Mouse (Mus musculus) heart, postnatal 25 days (tissue): Measurements from ENCODE around the gene Arntl2. TPM values are rescaled to one million over a fixed set of nuclear protein-coding genes. Genes with fewer than 3 reads are reported as not detected.

Experiments used
- DNase-seq: peaks from one replicate; pipeline ENCODE4 v3.0.0; 2022; ENCODE audit warnings: low spot score
- intact Hi-C: fragments of 180-260 bp; cut with DNase I; formaldehyde crosslinking; loops from one replicate; pipeline ENCODE4 v1.15.1; 2025
- total RNA-seq, 2 experiments: library from RNA; stranded (reverse); gene quantifications; 2 replicates each; pipeline ENCODE4 v1.2.3; 2021

Arntl2 gene
- total RNA-seq, 2 experiments from 2014 or later, result 0.78 to 1.6 TPM

- peak; percentile 50 for DNase-seq
- intact Hi-C loops, result no loop called here
These were observed 19.1 kb upstream of the Arntl2 start for GRCm38 (mm10) chr6:146776610-146777389.

DNA sequence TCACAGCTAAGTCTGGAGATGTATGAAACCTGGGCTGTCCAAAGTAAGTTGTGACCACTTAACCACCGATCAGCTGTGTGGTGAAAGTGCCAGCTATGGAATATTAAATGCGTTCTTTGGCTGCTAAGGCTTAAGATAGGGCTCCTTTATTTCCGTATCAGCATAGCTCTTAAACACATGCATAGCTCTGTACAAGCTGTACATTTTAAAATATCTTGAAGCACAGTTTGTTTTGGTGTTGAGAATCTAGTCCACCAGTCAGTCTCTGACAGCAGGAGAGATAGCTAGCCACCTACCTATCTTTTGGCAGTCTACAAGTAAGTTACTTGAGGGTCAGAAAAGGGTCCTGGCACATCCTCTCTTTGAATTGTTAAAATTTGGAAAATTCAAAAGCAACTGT, 17.8 kb upstream of the Arntl2 start:
- intact Hi-C loops, result no loop called here
- DNase-seq, result no peak

GRCm38 (mm10) chr6:146781566-146781965, 14.3 kb upstream of the Arntl2 start:
- DNase-seq, result no peak
- intact Hi-C loops, result no loop called here

GRCm38 (mm10) chr6:146793527-146793926, 2.3 kb upstream of the Arntl2 start:
- intact Hi-C loops, result no loop called here
- no peak for DNase-seq

DNA sequence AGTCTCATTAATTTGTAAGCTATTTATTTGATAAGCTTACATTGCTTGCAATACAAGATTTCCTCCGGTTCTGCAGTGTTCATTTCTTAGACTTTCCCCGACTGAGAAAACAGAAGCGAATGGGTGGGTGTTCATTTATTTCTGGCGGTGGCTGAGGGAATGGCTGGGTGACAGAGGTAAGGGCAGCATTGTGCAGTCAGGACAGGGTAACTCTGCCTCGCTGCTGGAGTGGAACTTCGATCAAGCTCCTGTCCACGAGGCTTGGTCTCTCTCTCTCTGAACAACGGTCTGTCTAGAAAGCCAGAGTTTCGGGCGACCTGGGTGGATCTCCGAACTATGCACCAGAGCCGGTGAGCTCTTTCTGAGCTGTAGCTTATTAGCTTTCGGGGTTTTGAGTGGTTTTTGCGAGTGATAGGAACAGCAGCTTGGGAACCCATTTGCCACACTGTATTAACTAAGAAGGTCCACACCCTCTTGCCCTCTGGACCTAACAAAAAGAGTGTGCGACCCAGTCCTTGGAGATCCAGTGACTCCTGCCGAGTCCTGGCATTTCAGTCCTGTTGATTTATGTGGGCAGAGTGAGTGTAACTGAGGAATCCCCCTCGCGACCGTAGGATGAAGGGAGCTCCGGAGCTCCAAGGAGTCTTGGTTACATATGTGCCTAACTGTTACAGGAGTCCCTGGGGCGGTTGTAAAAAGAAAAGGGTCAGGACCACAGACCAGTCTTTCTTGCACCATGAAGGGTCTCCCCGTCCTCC, 510 bp upstream of the Arntl2 start:
- intact Hi-C loops, result no loop called here
- no peak for DNase-seq

- intact Hi-C loops, result no loop called here
- no peak for DNase-seq
These were observed 1.6 kb downstream of the Arntl2 start for GRCm38 (mm10) chr6:146797446-146797845.

DNA sequence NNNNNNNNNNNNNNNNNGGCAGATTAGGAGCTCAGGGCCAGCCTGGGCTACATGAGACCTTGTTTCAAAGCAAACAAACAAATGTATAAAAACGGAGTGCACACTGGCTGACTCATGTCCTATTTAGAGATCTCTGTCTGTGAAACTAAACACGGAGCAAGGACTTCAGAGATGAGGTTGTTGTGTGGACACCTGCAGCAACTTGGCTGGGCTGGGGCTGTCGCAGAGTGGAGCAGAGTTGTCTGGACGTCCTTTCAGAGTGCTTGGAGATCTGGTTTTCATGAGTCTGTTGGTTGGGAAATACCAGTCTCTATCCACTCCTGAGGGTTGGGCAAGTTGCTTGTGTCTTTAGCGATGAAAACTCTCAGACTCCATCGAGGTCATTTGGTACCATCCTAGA, 14.1 kb downstream of the Arntl2 start:
- intact Hi-C loops, result no loop called here
- DNase-seq, result no peak

GRCm38 (mm10) chr6:146813007-146813406, 17.2 kb downstream of the Arntl2 start:
- intact Hi-C loops, result no loop called here
- no peak for DNase-seq

- intact Hi-C loops, result loop anchor here (5.0 to 10.0 kb wide), 2 partner anchors 297 to 1134 kb away; no protein-coding TSS in a partner anchor
- no peak for DNase-seq
These were observed 24.5 kb downstream of the Arntl2 start for GRCm38 (mm10) chr6:146820177-146820965.

DNA sequence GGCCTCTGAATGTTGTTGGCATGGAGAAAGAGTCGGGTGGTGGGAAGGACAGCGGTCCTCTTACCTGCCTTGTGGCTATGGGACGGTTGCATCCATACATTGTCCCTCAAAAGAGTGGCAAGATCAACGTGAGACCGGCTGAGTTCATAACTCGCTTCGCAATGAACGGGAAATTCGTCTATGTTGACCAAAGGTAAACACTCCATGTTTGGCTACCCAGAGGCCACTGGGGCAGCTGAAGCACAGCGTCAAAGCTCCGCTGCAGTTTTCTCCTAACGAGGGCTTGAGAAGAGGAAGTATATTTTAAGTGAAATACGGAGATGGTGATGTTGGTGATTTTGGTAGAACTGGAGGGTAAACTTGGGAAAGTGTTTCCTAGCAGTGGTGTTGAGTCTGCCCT, 26.1 kb downstream of the Arntl2 start:
- intact Hi-C loops, result loop anchor here (5.0 to 10.0 kb wide), 2 partner anchors 295 to 1133 kb away; no protein-coding TSS in a partner anchor
- DNase-seq, result no peak

DNA sequence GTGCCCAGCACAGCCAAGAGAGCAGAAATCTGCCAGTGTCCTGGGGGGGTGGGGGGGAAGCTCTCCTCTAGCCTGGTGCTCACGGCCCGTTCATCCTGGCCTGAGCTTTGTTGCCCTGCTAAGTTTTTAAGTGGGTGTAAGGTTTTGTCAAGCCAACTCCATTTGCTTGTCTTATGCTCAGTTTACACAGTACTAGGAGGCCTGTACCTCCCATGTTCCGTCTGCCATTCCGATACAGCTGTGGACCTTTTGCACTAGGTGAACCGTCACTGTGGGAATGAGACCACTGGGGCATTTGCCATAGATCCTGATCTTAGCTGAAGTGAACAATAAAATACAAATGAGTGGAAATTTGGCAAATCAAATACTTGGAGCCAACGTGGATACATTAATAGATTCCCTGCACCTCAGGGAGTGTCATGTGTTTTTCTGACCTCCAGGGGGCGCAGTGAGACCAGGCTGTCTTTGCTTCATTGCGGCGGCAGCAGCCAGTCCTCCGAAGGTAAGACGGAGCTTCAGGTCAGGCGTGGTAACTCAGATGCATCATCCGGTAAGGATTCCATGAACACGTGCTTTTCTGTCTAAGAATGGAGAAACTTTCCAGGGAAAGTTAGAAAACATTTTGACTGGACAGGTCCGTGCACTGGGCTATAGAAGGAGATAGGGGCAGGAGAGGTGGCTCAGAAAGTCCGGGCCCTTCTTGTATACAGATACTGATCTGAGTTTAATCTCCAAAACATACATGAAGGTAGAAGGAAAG, 29.1 kb downstream of the Arntl2 start:
- peak; percentile 12 for DNase-seq

DNA sequence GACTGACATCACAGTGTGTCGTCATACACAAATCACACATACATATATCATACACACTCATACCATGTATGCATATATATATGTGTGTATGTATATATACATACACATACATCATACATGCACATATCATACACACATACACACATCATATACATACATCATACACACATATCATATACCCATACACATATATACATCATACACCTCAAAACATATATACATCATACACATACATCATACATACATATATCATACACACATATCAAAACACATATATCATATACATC, 29.6 kb downstream of the Arntl2 start:
- intact Hi-C loops, result loop anchor here (2.0 to 10.0 kb wide), 2 partner anchors 169 to 1129 kb away; no protein-coding TSS in a partner anchor

More for the DNA sequence above, 29.1 kb downstream of the Arntl2 start:
- intact Hi-C loops, result loop anchor here (2.0 to 10.0 kb wide), 3 partner anchors 170 to 1130 kb away; no protein-coding TSS in a partner anchor

GRCm38 (mm10) chr6:146831320-146831719, 35.5 kb downstream of the Arntl2 start:
- intact Hi-C loops, result no loop called here
- DNase-seq, result no peak

More for the DNA sequence above, 29.6 kb downstream of the Arntl2 start:
- DNase-seq, result no peak

DNA sequence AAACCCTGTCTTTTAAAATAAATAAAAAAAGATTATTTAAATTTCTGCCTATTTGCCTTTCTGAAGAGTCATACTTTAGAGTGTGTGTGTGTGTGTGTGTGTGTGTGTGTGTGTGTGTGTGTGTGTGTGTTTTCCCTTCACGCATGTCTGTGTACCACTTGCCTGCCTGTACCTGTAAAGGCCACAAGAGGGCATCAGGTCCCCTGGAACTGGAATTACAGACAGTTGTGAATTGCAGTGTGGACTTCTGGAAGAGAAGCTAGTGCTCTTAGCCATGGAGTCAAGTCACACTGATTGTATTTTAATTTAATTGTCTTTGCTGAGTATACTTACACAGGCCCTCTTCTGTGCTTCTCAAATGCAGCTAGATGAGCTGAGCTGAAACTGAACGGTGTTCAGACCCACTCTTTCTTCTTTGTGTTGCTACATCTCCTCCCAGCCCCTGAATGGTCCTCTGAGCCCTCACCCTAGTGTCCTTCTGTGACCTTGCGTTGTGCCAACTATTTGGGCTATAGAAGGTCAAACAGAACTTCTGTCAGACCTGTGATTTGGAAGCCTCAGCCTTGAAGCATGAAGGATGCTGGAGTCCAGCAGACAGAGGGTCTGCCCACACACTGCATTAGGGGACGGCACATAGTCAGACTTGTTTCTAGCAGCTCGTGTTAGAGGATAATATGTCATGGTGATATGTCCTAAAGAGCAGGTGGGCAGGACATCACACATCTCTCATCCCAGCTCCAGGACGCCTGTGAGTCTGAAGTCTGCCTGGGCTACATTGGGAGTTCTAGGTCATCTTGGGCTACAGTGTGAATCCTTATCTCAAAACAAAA, 37.8 kb downstream of the Arntl2 start:
- DNase-seq, result no peak
- intact Hi-C loops, result loop anchor here (1.0 kb wide), 2 partner anchors 129 to 161 kb away; no protein-coding TSS in a partner anchor

DNA sequence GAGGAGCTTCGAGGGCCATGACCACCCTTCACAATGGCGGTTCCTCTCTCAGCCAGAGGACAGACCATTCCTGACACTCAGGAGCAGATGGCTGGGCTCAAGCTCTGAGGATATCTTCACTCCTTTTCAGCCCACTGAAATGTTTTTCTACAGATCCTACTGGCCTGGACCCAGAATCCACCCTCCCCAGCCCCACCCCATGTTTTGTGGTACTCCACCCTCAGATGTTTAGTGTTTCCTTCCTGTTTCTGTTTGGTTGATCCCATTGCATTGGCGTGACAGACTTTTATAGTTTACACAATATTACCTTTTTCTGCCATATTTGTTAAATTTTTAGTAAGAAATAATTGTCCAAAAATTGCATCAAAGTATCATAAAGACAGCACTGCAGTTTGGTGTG, 38.5 kb downstream of the Arntl2 start:
- no peak for DNase-seq
- intact Hi-C loops, result no loop called here

GRCm38 (mm10) chr6:146835784-146836183, 39.9 kb downstream of the Arntl2 start:
- intact Hi-C loops, result no loop called here
- DNase-seq, result no peak

GRCm38 (mm10) chr6:146837316-146837715, 41.5 kb downstream of the Arntl2 start:
- intact Hi-C loops, result no loop called here
- DNase-seq, result no peak

DNA sequence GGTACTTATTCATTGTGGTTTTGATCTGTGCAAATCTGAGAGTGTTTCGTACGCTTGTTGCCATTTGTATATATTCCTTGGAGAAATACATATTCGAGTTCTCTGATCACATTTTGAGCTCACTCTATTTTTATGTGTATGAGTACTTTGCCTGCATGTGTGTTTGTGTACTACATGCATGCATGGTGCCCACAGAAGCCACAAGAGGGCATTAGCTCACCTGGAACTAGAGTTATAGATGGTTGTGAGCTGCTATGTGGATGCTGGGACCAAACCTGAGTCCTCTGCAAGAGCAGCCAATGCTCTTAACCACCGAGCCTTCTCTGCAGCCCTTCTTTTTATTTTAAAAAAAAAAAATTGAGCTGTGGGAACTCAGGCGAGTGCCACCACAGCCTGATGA, 42.5 kb downstream of the Arntl2 start:
- intact Hi-C loops, result no loop called here
- DNase-seq, result no peak

- intact Hi-C loops, result no loop called here
- DNase-seq, result no peak
These were observed 43.0 kb downstream of the Arntl2 start for GRCm38 (mm10) chr6:146838863-146839262.
